ENCODE assay signal across 9 mouse cellular contexts in the genomic region with DNA sequence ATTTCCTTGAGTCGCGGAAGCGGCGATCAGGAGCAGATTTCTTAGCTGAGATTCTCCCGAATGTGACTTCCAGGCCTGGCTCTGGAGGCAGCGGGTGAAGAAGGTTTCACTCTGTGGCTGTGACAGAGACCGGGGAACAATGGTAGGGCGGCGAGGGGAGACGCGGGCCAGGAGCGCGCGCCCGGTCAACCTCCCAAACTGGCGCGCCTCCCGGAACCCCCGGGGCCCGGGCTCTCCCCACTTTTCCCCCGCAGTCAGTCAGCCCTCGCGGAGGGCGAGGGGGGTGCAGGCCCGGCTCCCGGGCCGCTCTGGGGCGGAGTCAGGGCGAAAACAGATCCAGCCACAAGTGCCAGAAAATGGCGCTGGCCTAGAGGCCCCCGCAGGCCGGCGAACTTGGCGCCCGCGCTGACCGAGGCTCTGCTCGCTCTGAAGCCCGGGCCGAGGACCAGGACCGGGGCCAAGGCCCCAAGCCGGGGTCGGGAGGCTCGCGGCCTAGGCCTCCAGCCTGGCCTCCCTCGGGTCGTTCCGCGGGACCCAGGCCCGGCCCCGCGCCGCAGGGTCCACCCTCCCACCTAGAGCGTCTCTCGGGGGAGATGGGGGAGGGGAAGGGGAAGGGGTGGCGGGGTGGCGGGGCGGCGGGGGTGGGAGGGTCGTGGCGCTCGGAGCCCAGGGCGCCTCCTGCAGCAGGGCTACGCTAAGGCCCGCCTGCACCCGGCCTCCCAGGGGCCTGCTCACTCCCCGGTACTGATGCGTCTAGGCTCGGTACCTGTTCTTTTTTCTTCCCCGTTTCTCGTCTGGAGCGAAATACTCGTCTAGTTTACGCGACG. TPM values are rescaled to one million over a fixed set of nuclear protein-coding genes. Genes with fewer than 3 reads are reported as not detected.
A peak's percentile ranks its signal among the peaks of the same experiment; 100 is the strongest.
DNase-seq lines count a peak whose midpoint lies in the region; ATAC-seq and TF ChIP-seq lines count a peak whose summit lies in the region.
"Had no signal": no experiment of that assay in that cellular context is flagged by ENCODE, and none has a peak within 500 bp of the region (broad histone marks: within the 10 kb centered on the region; RNA-seq: fewer than 3 reads in every experiment).

No protein-coding gene starts in this region.

- H3K4me1 ChIP-seq in ES-Bruce4 (ENCODE audit: control insufficient read depth, insufficient read depth, low read length): peaks cover 1% of the 10 kb centered on the region
- peaks cover 90% of the 10 kb centered on the region for H3K4me1 ChIP-seq in midbrain, embryonic 10.5 days
- no peaks in the 10 kb centered on the region for H3K4me1 ChIP-seq in thymus, adult 2 months (replicated peaks; ENCODE audit: control insufficient read depth, insufficient read depth, low read length)

- peak overlapping the region; percentile 64 for H3K4me3 ChIP-seq in ES-Bruce4 (ENCODE audit: low read depth, low read length)
- peak overlapping the region; percentile 75 for H3K4me3 ChIP-seq in midbrain, embryonic 10.5 days
- H3K4me3 ChIP-seq in thymus, adult 2 months (ENCODE audit: control insufficient read depth, insufficient read depth, low read length): no peak overlapping the region
- H3K4me3 ChIP-seq: erythroblast, embryonic 14.5 days had no signal

- TF ChIP-seq POLR2A in ES-Bruce4 (IDR thresholded peaks at IDR 0.05; ENCODE audit: insufficient read depth, low read length): no peak
- TF ChIP-seq POLR2A in thymus, adult 2 months (IDR thresholded peaks at IDR 0.05; ENCODE audit: control insufficient read depth, extremely low read depth, insufficient read depth, low read length, poor library complexity): no peak

- peaks cover 2% of the 10 kb centered on the region; the same call in 1 of the 2 replicates for H3K9me3 ChIP-seq in ES-Bruce4 (replicated peaks; ENCODE audit: control insufficient read depth, insufficient read depth, low read length, poor library complexity, severe bottlenecking)
- no peaks in the 10 kb centered on the region for H3K9me3 ChIP-seq in midbrain, embryonic 10.5 days (replicated peaks)

- H3K9ac ChIP-seq in ES-Bruce4 (ENCODE audit: low read depth, poor library complexity, severe bottlenecking): peak overlapping the region; percentile 82

- ATAC-seq in hematopoietic stem cell, adult 5-6 weeks (replicated peaks in 1 of 2; ENCODE audit: insufficient read depth in 1 of 2, low FRiP score in 2 of 2, low TSS enrichment in 1 of 2, low read depth in 1 of 2, poor library complexity in 2 of 2, severe bottlenecking in 2 of 2): peak; percentile 17 to 25; a peak in 1 of 4 replicates

- under 1% methylated on average over 71 of the region's 76 CpGs for WGBS in midbrain, embryonic 10.5 days
- WGBS in thymus, adult 2 months: 2% methylated on average over 72 of the region's 76 CpGs

- peaks cover 42% of the 10 kb centered on the region for H3K27me3 ChIP-seq in ES-Bruce4 (ENCODE audit: control insufficient read depth, insufficient read depth, low read length, poor library complexity, severe bottlenecking)
- peaks cover 100% of the 10 kb centered on the region for H3K27me3 ChIP-seq in midbrain, embryonic 10.5 days (ENCODE audit: low read depth, poor library complexity, severe bottlenecking)
- peaks cover 9% of the 10 kb centered on the region; the same call in 1 of the 2 replicates for H3K27me3 ChIP-seq in thymus, adult 2 months (ENCODE audit: control insufficient read depth, insufficient read depth, low read length)

- peak; percentile 30 for DNase-seq in adrenal gland, postnatal 25 days
- no peak for DNase-seq in adrenal gland, postnatal 4 days (ENCODE audit: low spot score in 2 of 2)
- peak; percentile 83 for DNase-seq in embryo, embryonic 9.5 days (ENCODE audit: extremely low spot score)
- peak; percentile 81 for DNase-seq in midbrain, embryonic 10.5 days (ENCODE audit: low spot score)
- no peak for DNase-seq in natural killer cell, adult 2 months (ENCODE audit: low spot score in 2 of 2)
- DNase-seq in thymus, adult 2 months: no peak

- no peak overlapping the region for H3K27ac ChIP-seq in ES-Bruce4 (ENCODE audit: insufficient read depth, low read length)
- H3K27ac ChIP-seq in midbrain, embryonic 10.5 days (replicated peaks): peak overlapping the region; percentile 98
- no peak overlapping the region for H3K27ac ChIP-seq in thymus, adult 2 months (ENCODE audit: control insufficient read depth, insufficient read depth, low read length)

- H3K36me3 ChIP-seq in ES-Bruce4 (ENCODE audit: control insufficient read depth, insufficient read depth, low read length, poor library complexity, severe bottlenecking): no peaks in the 10 kb centered on the region
- H3K36me3 ChIP-seq in midbrain, embryonic 10.5 days: no peaks in the 10 kb centered on the region
- no peaks in the 10 kb centered on the region for H3K36me3 ChIP-seq in thymus, adult 2 months (ENCODE audit: control insufficient read depth, insufficient read depth, low read length)

- no peak for TF ChIP-seq EP300 in ES-Bruce4 (IDR thresholded peaks at IDR 0.05; ENCODE audit: insufficient read depth, low read depth, low read length)

- no peak for TF ChIP-seq CTCF in ES-Bruce4 (IDR thresholded peaks at IDR 0.05; ENCODE audit: low read depth, low read length)
- no peak for TF ChIP-seq CTCF in thymus, adult 2 months (IDR thresholded peaks at IDR 0.05; ENCODE audit: borderline replicate concordance, control insufficient read depth, extremely low read depth, insufficient read depth, low read length, poor library complexity)

RNA-seq across cellular contexts. Expression of gene Zic1, which starts 15.9 kb away (rescaled TPM):
- not detected in 2 replicates for total RNA-seq in adrenal gland, postnatal 25 days (2021)
- 1 to 10 TPM in 1 of 2 experiments, not detected in 1; 2.2 TPM for total RNA-seq in adrenal gland, postnatal 4 days (2021)
- 0.13 TPM in 1 of 2 replicates, not detected in the other for polyA plus RNA-seq in ES-Bruce4 (2011; ENCODE audit: insufficient read depth, insufficient read length, low read depth, missing spikeins)
- not detected in 2 replicates for total RNA-seq in hematopoietic stem cell, adult 5-6 weeks (2017)
- polyA plus RNA-seq in midbrain, embryonic 10.5 days (2016; fragmentation: Nextera tagmentation; extraction: Ambion mirVana): 6.5 and 6.6 TPM in 2 replicates
- 0.19 and 0.28 TPM in 2 replicates for polyA plus RNA-seq in thymus, adult 2 months (2012; rRNA removed)
- polyA plus RNA-seq: erythroblast, embryonic 14.5 days had no signal

RNA-seq across cellular contexts. Expression of gene Zic4, which starts 19.3 kb away (rescaled TPM):
- not detected in 2 replicates for total RNA-seq in adrenal gland, postnatal 25 days (2021)
- under 1 TPM in 1 of 2 experiments, not detected in 1; 0.56 TPM for total RNA-seq in adrenal gland, postnatal 4 days (2021)
- polyA plus RNA-seq in ES-Bruce4 (2011; ENCODE audit: insufficient read depth, insufficient read length, low read depth, missing spikeins): not detected in 2 replicates
- not detected in 2 replicates for total RNA-seq in hematopoietic stem cell, adult 5-6 weeks (2017)
- polyA plus RNA-seq in midbrain, embryonic 10.5 days (2016; fragmentation: Nextera tagmentation; extraction: Ambion mirVana): 25.1 and 33.5 TPM in 2 replicates
- polyA plus RNA-seq in thymus, adult 2 months (2012; rRNA removed): not detected in 2 replicates

Comparison
In these comparisons a context has a peak if more than half of its experiments do, and no peak if none do; other contexts are left out.
1. DNase-seq: peak in adrenal gland, postnatal 25 days (single experiment), embryo, embryonic 9.5 days (single experiment) and midbrain, embryonic 10.5 days (single experiment); none in adrenal gland, postnatal 4 days (0 of 2), natural killer cell, adult 2 months (0 of 2) and thymus, adult 2 months (single experiment).